ENCODE assay signal across 11 mouse cellular contexts in genomic region chr3:109361882-109362281, GRCm38 (mm10). TPM values are rescaled to one million over a fixed set of nuclear protein-coding genes. Genes with fewer than 3 reads are reported as not detected.
A peak's percentile ranks its signal among the peaks of the same experiment; 100 is the strongest.
DNase-seq lines count a peak whose midpoint lies in the region; ATAC-seq and TF ChIP-seq lines count a peak whose summit lies in the region.
"Had no signal": no experiment of that assay in that cellular context is flagged by ENCODE, and none has a peak within 500 bp of the region (broad histone marks: within the 10 kb centered on the region; RNA-seq: fewer than 3 reads in every experiment).

No protein-coding gene starts in this region.

- no peaks in the 10 kb centered on the region for H3K27me3 ChIP-seq in heart, postnatal 0 days (ENCODE audit: control insufficient read depth, insufficient read depth, low read length)
- no peaks in the 10 kb centered on the region for H3K27me3 ChIP-seq in lung, embryonic 16.5 days (ENCODE audit: control insufficient read depth, insufficient read depth, low read depth, low read length)
- H3K27me3 ChIP-seq in hindbrain, embryonic 16.5 days (replicated peaks; ENCODE audit: control insufficient read depth, insufficient read depth, low read length), result no peaks in the 10 kb centered on the region

- peak; percentile 32 to 52 for DNase-seq in heart, adult 18-20 months
- no peak for DNase-seq in heart, postnatal 36 days
- peak; percentile 16 for DNase-seq in heart, postnatal 0 days (ENCODE audit: low spot score)
- peak; percentile 68 for DNase-seq in thymus, postnatal 0 days (ENCODE audit: low spot score)
- DNase-seq in urinary bladder, postnatal 10 days (ENCODE audit: low spot score), result no peak
- DNase-seq in cerebellum, adult 11-12 months, result no peak
- DNase-seq: midbrain, embryonic 14.5 days; spleen, adult 18-20 months had no signal

- peak overlapping the region; percentile 1; the same call in 1 of the 2 replicates for H3K27ac ChIP-seq in heart, postnatal 0 days (ENCODE audit: low read depth)
- no peak overlapping the region for H3K27ac ChIP-seq in lung, embryonic 16.5 days (ENCODE audit: low read length)
- H3K27ac ChIP-seq in hindbrain, embryonic 16.5 days (ENCODE audit: low read depth, low read length), result no peak overlapping the region

- peaks cover 26% of the 10 kb centered on the region for H3K4me1 ChIP-seq in heart, postnatal 0 days (ENCODE audit: control insufficient read depth, insufficient read depth)
- H3K4me1 ChIP-seq in lung, embryonic 16.5 days (replicated peaks; ENCODE audit: control insufficient read depth, insufficient read depth, low read length), result 0 out of 2 replicates have a peak, but pooled peaks cover 3% of the 10 kb centered on the region
- H3K4me1 ChIP-seq in hindbrain, embryonic 16.5 days (ENCODE audit: control insufficient read depth, insufficient read depth, low read depth, low read length), result peaks cover 5% of the 10 kb centered on the region

- TF ChIP-seq CTCF in heart, postnatal 0 days (IDR thresholded peaks at IDR 0.05; ENCODE audit: low read depth), result no peak

- intact Hi-C loops in heart, postnatal 36 days (cut with DNase I), result no loop called here

- ATAC-seq in heart, postnatal 0 days (ENCODE audit: insufficient read depth, low read depth), result no peak
- peak; percentile 68; the same call in 1 of the 2 replicates for ATAC-seq in lung, embryonic 16.5 days (ENCODE audit: low read depth)
- ATAC-seq in hindbrain, embryonic 16.5 days, result no peak
- ATAC-seq: forebrain, embryonic 16.5 days had no signal

- no peak overlapping the region for H3K9ac ChIP-seq in heart, postnatal 0 days (replicated peaks; ENCODE audit: low read depth, low read length)
- H3K9ac ChIP-seq in lung, embryonic 16.5 days (ENCODE audit: low read length), result no peak overlapping the region
- no peak overlapping the region for H3K9ac ChIP-seq in hindbrain, embryonic 16.5 days (ENCODE audit: low read depth, low read length)

- no peak overlapping the region for H3K4me3 ChIP-seq in heart, postnatal 0 days (ENCODE audit: low read depth, low read length)
- no peak overlapping the region for H3K4me3 ChIP-seq in lung, embryonic 16.5 days (ENCODE audit: low read length)
- no peak overlapping the region for H3K4me3 ChIP-seq in hindbrain, embryonic 16.5 days (ENCODE audit: low read length)

- TF ChIP-seq EP300 in heart, postnatal 0 days (IDR thresholded peaks at IDR 0.05; ENCODE audit: low read depth), result no peak

- H3K9me3 ChIP-seq in heart, postnatal 0 days (replicated peaks; ENCODE audit: control insufficient read depth, low read length), result no peaks in the 10 kb centered on the region
- H3K9me3 ChIP-seq in lung, embryonic 16.5 days (ENCODE audit: control insufficient read depth, low read length), result no peaks in the 10 kb centered on the region
- H3K9me3 ChIP-seq in hindbrain, embryonic 16.5 days (ENCODE audit: control insufficient read depth, low read length), result no peaks in the 10 kb centered on the region

- no peak overlapping the region for H3K4me2 ChIP-seq in heart, postnatal 0 days (ENCODE audit: low read depth, low read length)
- no peak overlapping the region for H3K4me2 ChIP-seq in lung, embryonic 16.5 days (ENCODE audit: low read depth, low read length)
- no peak overlapping the region for H3K4me2 ChIP-seq in hindbrain, embryonic 16.5 days (ENCODE audit: low read length)

- WGBS in heart, postnatal 0 days, result 61% methylated on average over 5 of the region's 5 CpGs
- 72% methylated on average over 5 of the region's 5 CpGs for WGBS in lung, embryonic 16.5 days
- 88% methylated on average over 5 of the region's 5 CpGs for WGBS in hindbrain, embryonic 16.5 days

- no peaks in the 10 kb centered on the region for H3K36me3 ChIP-seq in heart, postnatal 0 days (replicated peaks; ENCODE audit: control insufficient read depth, insufficient read depth, low read length)
- H3K36me3 ChIP-seq in lung, embryonic 16.5 days (ENCODE audit: control insufficient read depth, insufficient read depth, low read length), result no peaks in the 10 kb centered on the region
- no peaks in the 10 kb centered on the region for H3K36me3 ChIP-seq in hindbrain, embryonic 16.5 days (ENCODE audit: control insufficient read depth, insufficient read depth, low read length)

RNA-seq across cellular contexts. Expression of gene Vav3, which starts 21.4 kb away (rescaled TPM):
- total RNA-seq in heart, adult 18-20 months (2021), result 1 to 10 TPM; 4.8 to 5.4 TPM
- 1 to 10 TPM; 5.9 to 6.4 TPM for total RNA-seq in heart, postnatal 36 days (2021)
- total RNA-seq in heart, postnatal 0 days (2014; rRNA removed; ENCODE audit: low replicate concordance), result 6.1 and 25.0 TPM in 2 replicates
- 5.1 and 5.3 TPM in 2 replicates for polyA plus RNA-seq in heart, postnatal 0 days (2015; fragmentation: Nextera tagmentation; extraction: Ambion mirVana)
- polyA plus RNA-seq in lung, embryonic 16.5 days (2015; fragmentation: Nextera tagmentation; extraction: Ambion mirVana), result 6.3 TPM in 2 replicates
- polyA plus RNA-seq in thymus, postnatal 0 days (2015; fragmentation: Nextera tagmentation; extraction: Ambion mirVana), result 5.9 and 7.4 TPM in 2 replicates
- polyA plus RNA-seq in hindbrain, embryonic 16.5 days (2015; fragmentation: Nextera tagmentation; extraction: Ambion mirVana), result 10.3 and 13.7 TPM in 2 replicates

Comparison
In these comparisons a context has a peak if more than half of its experiments do, and no peak if none do; other contexts are left out.
1. DNase-seq: peak in heart, adult 18-20 months (2 of 2), heart, postnatal 0 days (single experiment) and thymus, postnatal 0 days (single experiment); none in heart, postnatal 36 days (0 of 2), urinary bladder, postnatal 10 days (single experiment) and cerebellum, adult 11-12 months (single experiment).